Mouse (Mus musculus): ENCODE data around the gene Nagk.

DNA sequence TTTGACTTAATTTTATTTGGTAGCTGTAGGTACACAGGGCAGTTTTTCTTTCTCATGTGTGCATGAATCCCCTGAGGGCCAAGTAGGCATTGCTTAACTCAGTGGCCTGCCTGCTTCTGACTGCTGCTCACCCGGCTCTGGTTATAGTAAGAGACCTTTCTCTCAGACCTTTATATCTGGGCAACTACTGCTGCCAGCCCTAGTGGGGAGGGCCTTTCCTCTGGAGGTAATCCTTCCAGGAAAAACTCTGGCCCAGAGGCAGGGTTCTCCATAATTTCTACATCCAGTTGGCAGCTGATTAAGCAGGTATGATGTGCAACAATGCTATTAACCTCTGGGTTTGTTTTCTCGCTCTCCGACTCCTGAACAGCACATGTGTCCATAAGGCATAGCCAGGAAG, 8.1 kb downstream of the Nagk start:
- TF ChIP-seq CTCF (IDR thresholded peaks at IDR 0.05; ENCODE audit: extremely low read depth, insufficient read depth, low read length) (no peak), POLR2A (IDR thresholded peaks at IDR 0.05; ENCODE audit: extremely low read depth, insufficient read depth, low read length) (no peak)
